Mouse (Mus musculus): ENCODE measurements around the gene Zfp60.

- TF ChIP-seq POLR2A (IDR thresholded peaks at IDR 0.05; ENCODE audit: borderline replicate concordance, control insufficient read depth, low read depth, low read length): peak; percentile 53; the same call in 1 of the 2 replicates
- peak; percentile 15; the same call in 1 of the 2 replicates for TF ChIP-seq CTCF (IDR thresholded peaks at IDR 0.05; ENCODE audit: control insufficient read depth, insufficient read depth, low read length)
Measured at GRCm38 (mm10) chr7:27731281-27731883, at the start of gene Zfp60.
